Mouse (Mus musculus) brain, embryonic 14.5 days (tissue): ENCODE measurements around the gene Hils1.

Source experiments
- CTCF ChIP-seq: fragments of 200-500 bp; IDR thresholded peaks from 2 replicates; pipeline ENCODE4 v1.5.1; 2012; ENCODE audit warnings: inconsistent platforms, mild to moderate bottlenecking, moderate library complexity, borderline replicate concordance; ENCODE audit not compliant: insufficient read depth, insufficient read length; ENCODE audit errors: extremely low read depth
- POLR2A ChIP-seq: fragments of 200-500 bp; IDR thresholded peaks from 2 replicates; pipeline ENCODE4 v1.6.1; 2012; ENCODE audit warnings: mild to moderate bottlenecking, inconsistent platforms, borderline replicate concordance; ENCODE audit not compliant: poor library complexity, insufficient read depth, insufficient read length, severe bottlenecking; ENCODE audit errors: extremely low read depth

DNA sequence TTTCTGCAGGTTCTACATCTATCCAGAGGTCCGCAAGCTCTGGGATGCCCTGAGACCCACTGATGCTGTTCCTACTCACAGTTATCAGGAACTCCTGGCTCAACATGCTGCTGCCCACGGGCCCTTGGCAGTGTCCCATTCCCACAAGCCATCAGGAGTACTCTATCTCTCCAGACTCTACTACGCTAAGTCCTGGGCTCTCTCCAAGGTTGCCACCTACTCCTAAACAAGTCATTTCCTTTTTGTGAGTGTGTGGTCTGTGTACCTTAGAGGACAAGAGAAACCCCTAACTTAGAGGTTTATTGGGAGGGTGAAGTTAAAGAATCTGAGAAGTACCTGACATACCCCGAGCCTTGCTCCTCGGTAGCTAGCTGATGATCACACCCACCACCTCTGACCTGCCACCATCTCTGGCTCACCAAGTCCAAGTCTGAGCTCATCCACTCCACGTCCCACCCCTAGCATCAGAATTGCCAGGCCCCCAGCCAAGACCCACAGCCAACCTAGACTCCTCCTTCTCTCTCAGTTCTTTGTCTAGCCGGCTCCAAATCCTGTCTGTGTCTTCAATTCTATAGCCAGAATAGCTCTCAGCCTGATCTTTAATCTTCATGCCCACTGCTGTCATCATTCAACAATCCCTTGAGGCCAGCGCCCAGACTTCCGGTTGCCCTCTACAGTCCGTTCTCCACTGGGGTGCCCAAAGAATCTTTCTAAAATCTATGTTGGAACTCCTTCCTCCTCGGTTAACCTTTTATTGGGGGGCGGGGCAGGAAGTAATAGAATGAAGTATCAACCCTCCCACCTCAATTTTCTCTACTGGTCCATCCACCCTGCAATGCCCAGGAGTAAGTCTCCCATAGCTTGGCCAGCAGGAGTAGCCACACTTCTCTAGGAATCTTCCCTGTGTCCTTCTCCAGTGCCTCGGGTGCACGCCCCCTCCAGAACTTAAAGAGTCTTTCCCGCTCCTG, 41.6 kb downstream of the Hils1 start:
- TF ChIP-seq CTCF (no peak), POLR2A (no peak)
